Mouse (Mus musculus): ENCODE data around the gene Tlr9.

DNA sequence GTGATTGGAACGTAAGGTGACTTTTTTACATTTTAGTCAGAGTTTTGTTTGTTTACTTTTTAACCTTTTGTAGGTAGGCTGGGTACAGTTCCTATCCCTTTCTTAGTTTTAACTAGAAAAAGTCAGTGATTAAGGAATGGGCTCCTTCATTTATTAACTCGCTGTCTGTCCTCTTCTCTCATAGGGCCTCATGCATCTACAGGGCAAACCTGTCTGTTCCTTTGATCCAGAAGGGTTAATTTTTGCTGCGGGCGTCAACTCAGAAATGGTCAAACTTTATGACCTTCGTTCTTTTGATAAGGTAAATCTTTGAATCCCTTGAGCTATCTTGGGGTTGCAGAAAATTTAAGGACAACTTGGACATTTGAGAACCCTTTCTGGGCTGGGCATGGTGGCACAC lies 38.4 kb upstream of the Tlr9 start:
- TF ChIP-seq POLR2A (IDR thresholded peaks at IDR 0.05; ENCODE audit: low read depth, low read length) (no peak), CTCF (conservative IDR thresholded peaks at IDR 0.05; ENCODE audit: insufficient read depth, insufficient read length, low read depth, low read length) (no peak)

All from kidney, adult 2 months (tissue).